Mouse (Mus musculus) ES-E14 (cell line): Measurements from ENCODE around the gene Nhlrc4. TPM values are rescaled to one million over a fixed set of nuclear protein-coding genes. Genes with fewer than 3 reads are reported as not detected.

Source experiments
- DNase-seq: peaks from one replicate; pipeline ENCODE4 v3.0.0-alpha.2; 2013; ENCODE audit warnings: low read depth, low spot score
- H3K27ac ChIP-seq: 2 replicates; pipeline ENCODE4 v1.5.1; 2012; ENCODE audit warnings: low read depth, mild to moderate bottlenecking, low read length, moderate library complexity, mixed read lengths; ENCODE audit not compliant: poor library complexity, insufficient read depth, severe bottlenecking
- H3K36me3 ChIP-seq: 2 replicates; pipeline ENCODE4 v1.6.1; 2012; ENCODE audit warnings: mild to moderate bottlenecking, low read length, moderate library complexity, mixed read lengths; ENCODE audit not compliant: control insufficient read depth, poor library complexity, insufficient read depth, severe bottlenecking
- H3K4me1 ChIP-seq, 2 experiments: fragments of 150-350 bp in 1 of 2; sonication (generic) in 1 of 2; 2 replicates each; pipeline ENCODE4 v1.6.1; 2012; ENCODE audit warnings: low read length in 2 of 2, mild to moderate bottlenecking in 1 of 2, mixed read lengths in 1 of 2; ENCODE audit not compliant: control insufficient read depth in 2 of 2, insufficient read depth in 2 of 2, poor library complexity in 1 of 2
- H3K4me3 ChIP-seq, 2 experiments: fragments of 150-350 bp in 1 of 2; sonication (generic) in 1 of 2; 2 replicates each; pipeline ENCODE4 v1.5.1; 2012; ENCODE audit warnings: low read length in 2 of 2, low read depth in 1 of 2, mild to moderate bottlenecking in 1 of 2, mixed read lengths in 1 of 2; ENCODE audit not compliant: insufficient read depth in 1 of 2, poor library complexity in 1 of 2, severe bottlenecking in 1 of 2
- H3K9ac ChIP-seq: 2 replicates; pipeline ENCODE4 v1.6.1; 2012; ENCODE audit warnings: low read depth, mild to moderate bottlenecking, low read length, mixed read lengths; ENCODE audit not compliant: poor library complexity, insufficient read depth, severe bottlenecking
- H3K9me3 ChIP-seq: fragments of 150-350 bp; sonication (generic); 2 replicates; pipeline ENCODE4 v1.6.1; 2012; ENCODE audit warnings: low read depth, mild to moderate bottlenecking, low read length; ENCODE audit not compliant: control insufficient read depth, insufficient read depth
- CHD2 ChIP-seq: IDR thresholded peaks from 2 replicates; pipeline ENCODE4 v1.6.1; 2014; ENCODE audit warnings: mild to moderate bottlenecking, low read depth, low read length, inconsistent platforms
- HCFC1 ChIP-seq: IDR thresholded peaks from 2 replicates; pipeline ENCODE4 v1.6.1; 2012; ENCODE audit warnings: low read length, inconsistent platforms, borderline replicate concordance; ENCODE audit not compliant: insufficient read depth
- MAFK ChIP-seq: IDR thresholded peaks from 2 replicates; pipeline ENCODE4 v1.6.1; 2014; ENCODE audit warnings: mild to moderate bottlenecking, low read depth, low read length, inconsistent platforms; ENCODE audit not compliant: insufficient read depth
- ZC3H11A ChIP-seq: IDR thresholded peaks from 2 replicates; pipeline ENCODE4 v1.6.1; 2012; ENCODE audit warnings: low read depth, mild to moderate bottlenecking, inconsistent platforms, low read length, borderline replicate concordance
- ZNF384 ChIP-seq: IDR thresholded peaks from 2 replicates; pipeline ENCODE4 v1.6.1; 2012; ENCODE audit warnings: low read depth, low read length, inconsistent platforms
- in situ Hi-C, 2 experiments: fragments of 600-800 bp; cut with MboI; formaldehyde crosslinking; loops; one replicate each; pipeline ENCODE4 v1.15.1; 2025; ENCODE audit warnings: low sequenced_read_pairs in 2 of 2, inconsistent platforms in 1 of 2; ENCODE audit not compliant: unreplicated experiment in 2 of 2
- total RNA-seq: library from RNA; depleted of rRNA; stranded (reverse); fragments of 300-350 nt; gene quantifications from 2 replicates; pipeline ENCODE4 v1.2.3, GENCODE M21; 2012; rRNA removed

Nhlrc4 gene
- total RNA-seq, 1 experiment: 0.18 TPM

GRCm38 (mm10) chr17:25895891-25896290 lies 48.9 kb downstream of the Nhlrc4 start:
- no peak overlapping the region for H3K27ac ChIP-seq
- TF ChIP-seq CHD2 (no peak), MAFK (no peak), ZC3H11A (no peak), HCFC1 (no peak), ZNF384 (no peak)

DNA sequence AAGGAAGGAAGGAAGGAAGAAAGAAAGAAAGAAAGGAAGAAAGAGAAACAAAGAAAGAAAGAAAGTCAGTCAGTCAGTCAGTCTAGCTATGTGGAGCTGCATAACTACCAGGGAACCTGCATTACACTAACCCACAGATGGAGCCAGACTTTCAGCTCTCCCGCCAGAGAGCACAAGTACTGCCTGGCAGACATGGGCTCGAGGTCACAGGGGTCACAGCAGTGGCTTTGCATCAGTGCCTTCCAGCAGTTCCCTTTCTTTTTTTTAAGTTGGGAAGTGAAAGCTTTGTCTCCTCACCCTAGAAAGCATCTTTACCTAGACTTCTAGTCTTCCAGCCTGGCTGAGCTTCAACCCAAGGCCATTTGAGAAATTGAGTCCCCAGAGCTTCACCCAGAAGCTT lies 49.3 kb downstream of the Nhlrc4 start:
- H3K36me3 ChIP-seq: peaks cover under 1% of the 10 kb centered on the region; the same call in 1 of the 2 replicates
- no peak for TF ChIP-seq HCFC1
- TF ChIP-seq CHD2: no peak
- TF ChIP-seq MAFK: no peak
- no peak for TF ChIP-seq ZC3H11A
- TF ChIP-seq ZNF384: no peak

More at GRCm38 (mm10) chr17:25895891-25896290, 48.9 kb downstream of the Nhlrc4 start:
- no peak overlapping the region for H3K4me3 ChIP-seq
- no peak overlapping the region for H3K9ac ChIP-seq
- DNase-seq: no peak
- H3K4me1 ChIP-seq: peaks cover 0 to 3% of the 10 kb centered on the region in 2 experiments; a peak in 1 of 4 replicates
- H3K36me3 ChIP-seq: peaks cover 2% of the 10 kb centered on the region; the same call in 1 of the 2 replicates
- in situ Hi-C loops: no loop called here
- no peaks in the 10 kb centered on the region for H3K9me3 ChIP-seq

GRCm38 (mm10) chr17:25893975-25894617 lies 50.7 kb downstream of the Nhlrc4 start:
- TF ChIP-seq ZC3H11A (no peak; the same call in 1 of the 2 replicates), HCFC1 (no peak), ZNF384 (no peak), CHD2 (no peak)
- H3K9me3 ChIP-seq: no peaks in the 10 kb centered on the region
- in situ Hi-C loops: no loop called here
- no peak overlapping the region for H3K9ac ChIP-seq
- H3K36me3 ChIP-seq: peaks cover 4% of the 10 kb centered on the region; the same call in 1 of the 2 replicates
- H3K4me1 ChIP-seq: peaks cover 0 to 3% of the 10 kb centered on the region in 2 experiments; a peak in 1 of 4 replicates
- H3K4me3 ChIP-seq: no peak overlapping the region
- DNase-seq: peak; percentile 64
- H3K27ac ChIP-seq: no peak overlapping the region

More for the DNA sequence above, 49.3 kb downstream of the Nhlrc4 start:
- Histone ChIP-seq H3K4me1 (peaks cover 0 to 3% of the 10 kb centered on the region in 2 experiments; a peak in 1 of 4 replicates), H3K27ac (no peak overlapping the region), H3K4me3 (no peak overlapping the region), H3K9me3 (no peaks in the 10 kb centered on the region), H3K9ac (no peak overlapping the region)
- DNase-seq: no peak
- in situ Hi-C loops: no loop called here

Other genes with a start within 250 kb of the Nhlrc4 start
- 9.9 and 14.5 TPM in 2 replicates for gene Gng13, start 227.8 kb downstream of the Nhlrc4 start, total RNA-seq
- 102 and 151 TPM in 2 replicates for gene Chtf18, start 217.5 kb downstream of the Nhlrc4 start, total RNA-seq
- 7.6 and 8.7 TPM in 2 replicates for gene Rpusd1, start 217.3 kb downstream of the Nhlrc4 start, total RNA-seq
- gene Mslnl, start 208.9 kb downstream of the Nhlrc4 start, total RNA-seq: 0.27 and 0.58 TPM in 2 replicates
- 7.5 and 16.0 TPM in 2 replicates for gene Msln, start 190.6 kb downstream of the Nhlrc4 start, total RNA-seq
- 27.0 and 32.7 TPM in 2 replicates for gene Narfl, start 171.2 kb downstream of the Nhlrc4 start, total RNA-seq
- gene Haghl, start 159.3 kb downstream of the Nhlrc4 start, total RNA-seq: 14.5 and 29.5 TPM in 2 replicates
- 0.22 and 0.26 TPM in 2 replicates for gene Ccdc78, start 158.4 kb downstream of the Nhlrc4 start, total RNA-seq
- gene Fam173a, start 152.1 kb downstream of the Nhlrc4 start, total RNA-seq: 32.8 and 60.6 TPM in 2 replicates
- gene AC134908.4, start 149.3 kb downstream of the Nhlrc4 start, total RNA-seq: not detected in 2 replicates
- gene Metrn, start 147.8 kb downstream of the Nhlrc4 start, total RNA-seq: 46.1 and 62.7 TPM in 2 replicates
- 1.7 TPM in 2 replicates for gene Fbxl16, start 135.9 kb downstream of the Nhlrc4 start, total RNA-seq
- gene Wdr24, start 121.3 kb downstream of the Nhlrc4 start, total RNA-seq: 28.6 and 43.4 TPM in 2 replicates
- 25.1 and 46.4 TPM in 2 replicates for gene Jmjd8, start 116.1 kb downstream of the Nhlrc4 start, total RNA-seq
- gene Stub1, start 111.6 kb downstream of the Nhlrc4 start, total RNA-seq: 161 and 176 TPM in 2 replicates
- gene Rhbdl1, start 107.7 kb downstream of the Nhlrc4 start, total RNA-seq: 1.1 and 2.6 TPM in 2 replicates
- 2.0 and 2.7 TPM in 2 replicates for gene Gm20683, start 103.2 kb downstream of the Nhlrc4 start, total RNA-seq
- gene Rhot2, start 100.1 kb downstream of the Nhlrc4 start, total RNA-seq: 36.8 and 52.6 TPM in 2 replicates
- gene Wdr90, start 83.5 kb downstream of the Nhlrc4 start, total RNA-seq: 24.7 and 50.5 TPM in 2 replicates
- gene Mcrip2, start 76.2 kb downstream of the Nhlrc4 start, total RNA-seq: 12.3 and 12.6 TPM in 2 replicates
- 26.5 and 26.6 TPM in 2 replicates for gene Mettl26, start 69.9 kb downstream of the Nhlrc4 start, total RNA-seq
- 3.3 TPM in 2 replicates for gene Wfikkn1, start 64.1 kb downstream of the Nhlrc4 start, total RNA-seq
- gene Rab40c, start 25.2 kb downstream of the Nhlrc4 start, total RNA-seq: 14.6 and 15.7 TPM in 2 replicates
- 44.4 and 56.9 TPM in 2 replicates for gene Pigq, start within 50 bp of the Nhlrc4 start, total RNA-seq
- not detected in 2 replicates for gene A930017K11Rik, start 7.6 kb upstream of the Nhlrc4 start, total RNA-seq
- 18.0 and 19.0 TPM in 2 replicates for gene Capn15, start 40.8 kb upstream of the Nhlrc4 start, total RNA-seq
- gene Rab11fip3, start 124.6 kb upstream of the Nhlrc4 start, total RNA-seq: 9.4 and 11.2 TPM in 2 replicates
- 12.6 and 15.2 TPM in 2 replicates for gene Decr2, start 145.4 kb upstream of the Nhlrc4 start, total RNA-seq
- 96.4 and 133 TPM in 2 replicates for gene Nme4, start 150.6 kb upstream of the Nhlrc4 start, total RNA-seq
- gene Tmem8, start 168.3 kb upstream of the Nhlrc4 start, total RNA-seq: 22.3 and 28.5 TPM in 2 replicates
- gene Mrpl28, start 178.5 kb upstream of the Nhlrc4 start, total RNA-seq: 154 and 156 TPM in 2 replicates
- 33.6 and 38.9 TPM in 2 replicates for gene Axin1, start 193.7 kb upstream of the Nhlrc4 start, total RNA-seq